Mouse (Mus musculus) WW6 (cell line): ENCODE measurements around the gene Ube2s.
A peak's percentile ranks its signal among the peaks of the same experiment; 100 is the strongest.

Source experiments
- DNase-seq: peaks from one replicate; pipeline ENCODE4 v3.0.0-alpha.2; 2013; ENCODE audit warnings: low read depth, low spot score

Ube2s gene

GRCm38 (mm10) chr7:4777851-4778637, 34.3 kb downstream of the Ube2s start:
- DNase-seq: no peak

DNA sequence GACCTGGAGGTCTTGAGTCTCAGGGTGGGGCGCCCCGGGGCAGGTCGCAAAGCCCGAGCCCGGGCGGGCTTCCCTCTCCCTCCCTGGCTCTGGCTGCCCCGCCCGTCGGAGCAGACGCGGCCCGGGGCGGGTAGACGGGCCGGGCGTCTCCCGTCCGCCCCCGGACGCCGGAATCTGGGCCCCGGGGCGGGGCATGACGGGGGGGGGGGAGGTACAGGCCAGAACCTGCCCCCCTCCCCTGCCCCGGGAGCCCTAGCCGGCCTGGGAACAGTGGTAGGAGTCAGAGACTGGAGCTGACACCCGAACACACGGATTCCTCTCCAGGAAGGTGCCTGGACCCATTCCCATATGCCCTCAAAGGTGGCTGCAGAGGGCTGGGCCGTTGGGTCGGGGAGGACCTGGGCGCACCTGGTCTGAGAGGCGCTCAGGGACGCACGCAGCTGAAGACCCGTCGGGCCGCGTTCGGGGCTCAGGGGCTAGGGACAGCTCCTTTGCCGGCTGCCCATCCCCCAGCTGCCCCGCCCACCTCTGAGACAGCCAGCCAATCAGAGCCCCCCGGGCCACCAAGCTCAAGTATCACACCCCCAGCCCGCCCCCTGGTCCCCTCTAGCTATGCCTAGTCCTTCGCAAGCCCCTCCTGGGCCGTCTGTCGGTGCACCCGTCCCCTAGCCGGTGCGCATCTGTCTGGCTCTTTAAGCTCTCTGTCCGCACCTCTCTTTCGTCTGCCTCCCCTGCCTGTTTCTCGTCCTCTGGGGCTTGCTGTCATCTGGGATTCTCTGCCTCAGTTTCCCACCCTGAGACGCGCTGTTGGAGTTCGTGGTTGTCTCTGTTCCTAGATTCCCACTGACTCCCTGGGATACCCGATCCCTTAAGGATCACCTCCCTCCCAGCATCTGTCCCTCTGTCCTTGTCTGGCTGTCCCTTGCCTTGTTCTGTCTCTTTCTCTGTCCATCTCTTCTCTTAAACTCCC, 35.2 kb downstream of the Ube2s start:
- DNase-seq: peak; percentile 66

GRCm38 (mm10) chr7:4776131-4776530, 36.3 kb downstream of the Ube2s start:
- DNase-seq: no peak

DNA sequence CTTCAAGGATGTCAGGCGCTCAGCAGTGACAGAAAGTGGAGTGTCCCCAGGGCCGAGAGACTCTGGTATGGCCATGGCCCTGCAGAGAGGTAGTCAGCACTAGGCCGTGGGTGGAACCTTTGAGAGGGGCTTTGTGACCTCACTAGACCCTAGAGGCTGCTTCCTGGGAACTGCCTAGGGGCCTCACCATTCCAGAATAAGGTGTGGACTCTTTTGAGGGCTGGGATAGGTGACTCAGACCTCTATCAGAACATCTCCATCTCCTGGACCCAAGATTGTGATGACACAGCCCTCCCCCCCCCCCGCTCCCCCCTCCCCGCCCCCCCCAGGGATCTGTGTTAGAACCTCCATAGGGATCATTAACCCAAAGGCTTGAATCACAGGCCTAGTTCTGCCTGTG, 41.2 kb downstream of the Ube2s start, which contains the start of gene Fam71e2:
Gene Fam71e2, minus strand, starts transcription at position 101 of the 400 bp plus-strand sequence.
- DNase-seq: no peak

DNA sequence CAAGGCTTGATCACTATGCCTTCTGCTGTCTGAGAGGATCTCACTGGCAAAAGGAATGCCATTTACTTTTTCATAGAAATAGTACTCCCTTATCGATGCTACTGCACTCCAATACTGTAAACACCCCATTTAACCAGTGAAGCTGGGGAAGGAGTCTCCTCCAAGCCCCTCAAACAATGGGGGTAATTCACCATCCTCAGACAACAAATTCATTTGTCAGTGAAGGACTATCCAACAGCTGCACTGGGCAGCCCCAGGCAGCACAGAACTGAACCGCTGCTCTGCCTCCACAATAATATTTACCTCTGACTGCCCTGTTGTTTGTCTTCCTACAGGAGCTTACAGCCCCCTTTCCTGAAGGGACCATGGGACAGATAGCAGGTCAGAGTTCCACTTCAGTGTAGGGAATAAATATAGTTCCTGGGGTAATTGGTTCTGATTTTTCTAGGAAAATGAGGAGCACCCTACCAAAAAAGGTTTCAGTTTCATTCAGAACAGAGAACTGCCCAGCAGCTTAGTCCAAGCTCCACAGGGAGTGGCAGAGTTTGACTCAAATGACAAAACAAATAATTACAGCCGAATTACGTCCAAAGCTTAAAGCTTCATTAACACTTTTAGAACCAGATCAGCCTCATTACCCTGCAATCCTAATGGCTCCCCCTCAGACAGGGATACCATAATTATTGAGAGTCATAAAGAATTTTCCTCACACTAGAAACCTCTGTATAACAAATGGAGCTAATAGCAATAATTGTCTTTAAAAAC, 47.3 kb downstream of the Ube2s start:
- no peak for DNase-seq

- DNase-seq: no peak
These were observed 52.7 kb downstream of the Ube2s start for GRCm38 (mm10) chr7:4759670-4760069.

DNA sequence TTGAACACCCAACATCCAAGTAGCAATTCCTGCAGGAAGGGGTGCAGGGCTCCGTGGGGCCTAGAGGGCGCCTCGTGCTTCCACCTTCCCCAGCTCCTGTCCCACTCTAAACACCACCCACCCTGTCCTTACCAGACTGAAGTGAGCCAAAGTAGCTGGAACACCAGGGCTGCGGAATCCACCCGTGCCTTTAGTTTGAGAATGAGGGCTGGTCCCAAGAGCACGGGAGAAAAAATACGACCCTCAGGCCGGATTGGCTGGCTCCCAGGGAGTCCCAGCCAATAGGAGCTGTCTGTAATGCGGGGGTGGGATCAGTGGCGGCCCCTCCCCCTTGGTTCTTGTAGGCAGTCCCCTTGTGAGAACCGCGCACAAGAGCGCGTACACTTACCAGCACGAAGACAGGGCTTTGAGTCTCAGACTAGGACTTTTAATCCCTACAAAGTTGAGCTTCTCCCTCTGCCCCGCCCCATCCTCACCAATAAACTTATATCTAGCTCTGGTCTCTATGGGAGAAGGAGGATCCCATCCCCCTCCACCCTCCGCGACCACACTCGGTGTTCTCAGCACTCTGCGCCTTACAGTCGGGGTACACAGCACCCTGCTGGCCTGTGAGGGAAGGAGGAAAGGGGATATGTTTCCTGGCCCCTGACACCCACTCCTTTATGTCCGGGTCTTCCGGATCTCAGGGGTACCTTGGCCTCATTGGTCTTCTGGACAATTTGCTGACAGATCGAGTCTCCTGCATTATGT, 59.4 kb downstream of the Ube2s start, which contains the start of gene Cox6b2:
Gene Cox6b2, minus strand, starts transcription at position 274 of the 750 bp plus-strand sequence.
- peak; percentile 89 for DNase-seq

DNA sequence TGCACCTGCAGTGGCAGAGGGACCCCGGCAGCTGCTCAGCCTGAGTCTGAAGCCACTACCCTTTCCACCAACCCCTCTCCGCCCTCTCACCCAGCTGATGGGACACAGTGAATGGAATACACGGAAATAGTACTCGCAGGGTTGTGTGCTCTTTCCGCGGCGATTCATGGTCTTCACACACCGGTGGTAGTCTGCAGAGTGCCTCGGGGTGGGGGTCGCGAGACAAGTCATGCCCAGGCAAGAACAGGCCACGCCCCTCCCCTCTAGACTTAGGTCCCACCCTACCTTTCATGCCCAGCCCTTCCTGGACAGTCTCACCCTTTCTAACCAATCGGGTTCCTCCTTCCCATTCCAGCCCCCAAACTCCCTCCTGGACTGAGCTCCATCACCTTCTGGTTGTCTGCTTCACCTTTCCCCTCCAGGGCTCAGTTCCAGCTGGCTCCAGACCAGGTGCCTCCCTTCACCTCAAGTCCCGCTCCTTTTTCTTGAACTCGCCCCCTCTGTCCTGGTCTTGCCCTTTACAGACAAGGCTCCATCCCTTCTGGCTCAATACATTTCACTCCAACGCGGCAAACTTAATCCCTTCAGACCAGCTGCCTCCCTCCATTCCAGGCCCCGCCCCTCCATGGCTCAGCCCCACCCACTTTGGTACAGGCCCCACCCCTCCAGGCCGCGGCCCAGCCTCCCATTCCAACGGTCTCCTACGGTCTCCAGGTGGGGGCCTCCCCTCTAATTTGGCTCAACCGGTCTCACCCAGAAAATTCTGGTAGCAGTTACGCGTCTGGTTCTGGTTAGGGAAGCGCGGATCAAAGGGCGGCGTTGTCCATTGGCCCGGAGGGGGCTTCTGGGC, 60.2 kb downstream of the Ube2s start:
- peak; percentile 88 for DNase-seq

DNA sequence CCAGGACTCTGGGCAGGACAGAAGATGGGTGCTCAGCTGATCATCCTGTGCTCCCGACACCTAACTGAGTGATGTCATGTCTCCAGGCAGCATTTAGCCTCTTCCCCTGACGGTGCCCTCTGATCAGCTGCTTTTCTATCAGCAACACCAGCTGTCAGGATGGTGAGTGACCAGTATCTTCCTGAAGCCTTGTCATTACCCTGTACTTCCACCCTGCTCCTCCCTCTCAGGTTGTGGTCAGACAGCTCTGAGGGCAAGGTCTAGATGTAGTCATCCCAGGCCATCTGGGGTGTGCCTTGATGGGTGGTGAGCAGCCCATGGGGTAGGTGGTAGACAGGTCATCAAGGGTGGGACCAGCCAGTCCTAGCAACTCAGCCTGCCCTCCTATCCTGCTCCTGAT, 63.2 kb downstream of the Ube2s start:
- DNase-seq: no peak

DNA sequence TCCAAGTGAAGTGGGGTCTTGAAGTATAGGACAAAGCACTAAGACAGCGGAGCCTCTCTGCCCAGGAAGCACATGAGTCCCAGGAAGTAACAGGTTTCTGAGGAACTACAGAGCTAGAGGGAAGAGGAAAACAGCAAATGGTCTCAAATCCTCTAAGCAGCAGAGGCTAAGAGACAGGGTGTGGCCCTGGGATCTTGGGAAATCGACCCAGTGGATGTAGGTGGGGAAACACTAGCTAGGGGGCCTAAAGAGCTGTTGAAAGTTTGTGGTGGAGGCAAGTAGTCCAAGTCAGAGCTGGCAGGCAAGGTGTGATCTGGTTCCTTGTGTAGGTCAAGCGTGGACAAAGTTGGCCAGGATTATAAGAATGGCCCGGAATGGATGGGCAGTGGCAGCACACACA, 64.1 kb downstream of the Ube2s start:
- DNase-seq: no peak

- DNase-seq: no peak
These were observed 65.1 kb downstream of the Ube2s start for GRCm38 (mm10) chr7:4747156-4747899.

DNA sequence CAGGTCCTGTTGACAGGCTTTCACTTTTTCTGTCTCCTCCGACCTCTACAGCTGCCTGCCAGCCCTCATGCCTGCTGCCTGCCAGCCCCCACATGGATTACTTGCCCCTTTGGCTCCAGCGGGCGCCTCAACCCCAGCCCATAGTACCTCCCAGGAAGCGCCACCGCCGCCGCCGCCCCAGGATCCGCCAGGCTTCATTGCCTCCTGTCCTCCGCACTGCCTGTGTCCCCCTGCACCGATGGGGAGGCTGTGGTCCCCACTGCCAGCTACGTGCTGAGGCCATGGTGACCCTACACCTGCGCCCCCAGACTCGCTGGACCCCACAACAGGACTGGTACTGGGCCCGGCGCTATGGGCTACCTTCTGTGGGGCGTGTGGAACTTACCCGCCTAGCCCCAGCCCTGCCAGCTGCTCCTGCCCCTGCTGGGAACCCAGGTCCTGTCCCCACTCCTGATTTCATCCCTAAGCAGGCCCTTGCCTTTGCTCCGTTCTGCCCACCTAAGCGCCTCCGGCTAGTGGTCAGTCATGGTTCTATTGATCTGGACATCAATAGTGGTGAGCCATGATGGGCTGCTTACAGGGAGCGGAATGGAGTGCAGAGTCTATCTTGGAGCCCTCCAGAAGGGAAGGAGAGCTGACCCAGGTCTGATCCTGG, 65.9 kb downstream of the Ube2s start:
- no peak for DNase-seq

DNA sequence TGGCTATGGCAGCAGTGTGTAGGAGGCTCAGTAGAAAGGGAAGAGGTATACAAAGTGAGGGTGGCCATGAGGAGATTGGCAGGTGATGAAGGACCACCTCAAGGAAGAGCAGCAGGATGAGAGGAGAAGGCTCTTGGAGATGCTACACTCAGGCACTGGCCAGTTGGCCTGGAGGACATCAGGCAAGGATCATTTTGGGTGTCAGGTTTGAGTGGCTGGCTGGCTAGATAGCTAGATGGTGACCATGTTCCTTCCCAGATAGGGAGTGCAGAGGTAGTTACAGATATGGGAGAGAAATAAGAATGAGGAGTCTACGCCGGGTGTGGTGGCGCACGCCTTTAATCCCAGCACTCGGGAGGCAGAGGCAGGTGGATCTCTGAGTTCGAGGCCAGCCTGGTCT, 67.5 kb downstream of the Ube2s start:
- DNase-seq: no peak
